Mouse (Mus musculus): Measurements from ENCODE around the gene Olfr221. TPM values are rescaled to one million over a fixed set of nuclear protein-coding genes. Genes with fewer than 3 reads are reported as not detected.
A peak's percentile ranks its signal among the peaks of the same experiment; 100 is the strongest.

Olfr221 gene
- polyA plus RNA-seq, 1 experiment: not detected

DNA sequence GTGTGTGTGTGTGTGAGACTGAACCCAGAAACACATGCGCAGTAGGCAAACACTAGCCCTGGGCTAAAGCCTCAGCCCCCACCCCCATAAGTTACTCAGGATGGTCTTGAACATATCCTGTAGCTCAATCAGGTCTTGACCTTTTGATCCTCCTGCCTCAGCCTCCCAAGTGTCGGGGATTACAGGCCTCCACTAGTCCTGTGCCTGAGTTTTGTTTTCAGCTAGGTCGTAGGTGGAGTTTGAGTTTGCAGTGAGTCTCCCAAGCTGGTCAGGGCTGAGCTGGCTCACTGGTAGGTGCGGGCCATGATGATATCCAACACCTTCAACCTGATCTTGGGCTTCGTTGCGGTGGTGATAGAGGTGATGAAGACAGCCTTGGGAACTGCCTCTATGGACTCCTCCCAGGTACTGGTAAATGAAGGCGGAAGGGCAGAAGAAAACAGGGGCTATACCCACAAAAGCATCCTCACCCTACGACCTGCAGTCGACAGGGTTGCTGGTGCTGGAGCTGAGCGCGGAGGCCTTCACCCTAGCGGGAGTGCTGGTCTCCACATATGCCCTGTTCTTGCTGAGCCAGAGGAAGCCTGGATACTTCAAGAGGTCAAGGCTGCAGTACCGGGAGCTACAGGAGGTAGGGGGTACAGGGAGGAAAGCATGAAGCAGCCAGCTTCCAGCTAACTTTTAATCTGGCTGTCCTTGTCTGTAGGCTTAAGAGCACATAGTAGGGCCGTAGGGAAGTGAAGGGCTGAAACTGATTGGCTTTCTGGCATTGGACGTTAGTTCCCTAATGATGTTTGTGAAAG lies 23.8 kb downstream of the Olfr221 start:
- no peak for DNase-seq (ENCODE audit: low read depth)
- TF ChIP-seq CTCF (IDR thresholded peaks at IDR 0.05; ENCODE audit: borderline replicate concordance, extremely low read depth, insufficient read depth, insufficient read length): no peak
- TF ChIP-seq POLR2A (IDR thresholded peaks at IDR 0.05; ENCODE audit: borderline replicate concordance, extremely low read depth, insufficient read depth, insufficient read length, poor library complexity, severe bottlenecking): no peak

DNA sequence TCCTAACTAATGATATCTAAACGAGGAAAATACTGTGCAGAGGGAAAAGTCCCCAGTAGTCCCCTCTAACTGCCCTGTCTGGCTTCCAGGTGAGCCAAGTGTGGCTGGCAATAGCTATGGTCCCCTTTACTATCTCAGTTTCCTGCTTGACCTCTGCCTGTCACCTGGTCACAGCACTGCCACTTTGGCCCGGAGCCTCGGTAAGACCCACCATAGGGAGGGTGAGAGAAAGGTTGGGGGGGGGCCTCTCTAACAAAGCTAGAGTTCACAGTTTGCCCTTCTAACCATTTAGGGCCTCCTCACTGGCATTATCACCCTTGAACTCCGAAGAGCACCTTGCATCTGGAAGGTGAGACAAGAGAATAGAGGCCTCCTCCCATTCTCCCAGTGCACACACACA lies 24.6 kb downstream of the Olfr221 start:
- no peak for DNase-seq (ENCODE audit: low read depth)
- TF ChIP-seq CTCF (IDR thresholded peaks at IDR 0.05; ENCODE audit: borderline replicate concordance, extremely low read depth, insufficient read depth, insufficient read length) (no peak), POLR2A (IDR thresholded peaks at IDR 0.05; ENCODE audit: borderline replicate concordance, extremely low read depth, insufficient read depth, insufficient read length, poor library complexity, severe bottlenecking) (no peak)

DNA sequence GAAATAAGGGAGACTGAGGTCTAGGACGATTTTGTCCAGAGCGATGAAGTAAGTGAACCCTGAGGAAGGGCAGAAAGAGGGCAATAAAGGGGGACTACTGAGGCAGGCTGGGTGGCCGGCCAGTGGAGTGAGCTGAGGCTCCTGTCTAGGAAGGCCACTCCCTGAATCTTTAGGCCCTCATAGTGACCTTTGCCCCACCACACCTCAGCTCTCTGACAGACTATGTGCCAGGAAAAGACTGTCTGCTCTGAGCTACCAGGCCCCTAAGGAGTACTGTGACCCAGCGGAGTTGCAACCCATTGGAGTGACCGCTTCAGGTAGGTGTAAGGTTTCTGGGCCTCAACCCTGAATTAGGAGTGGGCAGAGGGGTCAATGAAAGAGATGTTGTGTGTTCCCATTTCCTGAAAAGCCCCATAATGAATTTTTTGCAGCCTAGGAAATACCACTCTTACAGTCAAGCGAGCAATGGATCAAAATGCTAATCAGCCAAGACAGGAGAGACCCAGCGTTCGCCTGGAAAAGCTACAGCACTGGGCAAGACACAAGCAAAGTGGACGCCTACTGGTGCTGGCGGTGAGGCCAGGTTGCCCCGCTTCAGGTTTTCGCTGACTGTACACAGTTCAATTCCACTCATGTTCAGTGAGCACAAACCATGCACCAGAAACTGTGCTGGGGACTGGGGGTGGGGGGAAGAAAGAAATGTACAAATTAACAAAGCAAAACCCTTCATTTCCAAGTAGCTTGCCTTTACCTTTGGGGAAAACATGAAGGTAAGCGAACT lies 25.4 kb downstream of the Olfr221 start:
- no peak for DNase-seq (ENCODE audit: low read depth)
- TF ChIP-seq CTCF (IDR thresholded peaks at IDR 0.05; ENCODE audit: borderline replicate concordance, extremely low read depth, insufficient read depth, insufficient read length) (no peak), POLR2A (IDR thresholded peaks at IDR 0.05; ENCODE audit: borderline replicate concordance, extremely low read depth, insufficient read depth, insufficient read length, poor library complexity, severe bottlenecking) (no peak)

DNA sequence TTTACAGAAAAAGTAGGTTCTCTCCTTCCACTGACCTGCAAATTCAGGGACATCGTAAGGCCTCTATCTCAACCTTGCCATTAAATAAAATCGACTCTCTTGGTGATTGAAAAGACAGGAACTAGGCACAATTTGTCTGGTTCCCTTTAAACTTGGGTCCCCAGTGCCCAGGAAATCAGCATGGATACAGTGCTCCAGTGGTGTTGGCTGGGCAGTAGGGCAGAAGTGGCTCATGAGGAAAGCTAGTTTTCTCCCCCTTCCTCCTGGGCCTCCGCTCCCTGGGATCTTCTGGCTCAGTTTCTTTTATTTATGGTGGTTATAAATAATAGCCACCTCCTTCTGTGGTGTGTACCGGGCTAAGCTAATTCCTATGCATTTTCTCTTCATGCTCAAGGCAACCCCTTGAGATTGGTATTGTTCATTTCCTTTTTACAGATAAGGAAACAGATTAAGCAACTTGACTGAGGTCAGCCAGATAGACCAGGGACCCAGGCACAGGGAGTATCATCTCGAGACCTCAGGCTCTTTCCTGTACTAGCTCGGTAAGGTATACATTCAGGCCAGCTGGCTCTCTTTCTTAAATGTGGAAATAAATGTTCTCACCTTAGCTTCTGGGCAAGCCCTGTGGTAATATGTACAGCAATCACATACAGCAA lies 26.7 kb downstream of the Olfr221 start, which contains the start of gene Tmem253:
Gene Tmem253, plus strand, starts transcription at position 214 of the 656 bp plus-strand sequence.
- no peak for DNase-seq (ENCODE audit: low read depth)
- TF ChIP-seq POLR2A (IDR thresholded peaks at IDR 0.05; ENCODE audit: borderline replicate concordance, extremely low read depth, insufficient read depth, insufficient read length, poor library complexity, severe bottlenecking): no peak
- no peak for TF ChIP-seq CTCF (IDR thresholded peaks at IDR 0.05; ENCODE audit: borderline replicate concordance, extremely low read depth, insufficient read depth, insufficient read length)

DNA sequence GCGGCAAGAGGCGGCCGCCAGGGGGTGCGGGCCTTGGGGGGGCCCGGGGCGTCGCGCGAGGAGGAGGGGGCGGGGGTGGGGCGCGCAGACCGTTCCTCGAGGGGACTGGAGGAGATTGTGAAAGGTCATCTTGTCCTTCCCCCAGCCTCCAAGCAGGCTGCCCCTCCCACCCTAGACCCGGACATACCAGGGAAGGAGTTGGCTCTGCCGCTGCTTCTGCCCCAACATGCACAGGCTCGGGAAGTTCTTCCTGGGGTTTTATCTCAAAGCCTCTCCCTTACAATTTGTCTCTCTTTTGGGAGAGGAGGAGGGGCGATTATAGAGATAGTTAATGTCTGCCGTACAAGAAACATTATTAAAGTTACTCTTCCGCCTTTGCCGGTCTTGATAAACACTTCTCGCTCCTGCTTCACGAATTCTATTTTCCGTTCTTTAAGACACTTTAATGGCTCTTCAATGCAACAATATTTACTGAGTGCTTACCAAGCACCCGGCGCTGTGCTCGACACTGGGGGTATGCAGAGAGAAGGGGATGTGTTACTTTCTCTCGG lies 27.4 kb downstream of the Olfr221 start:
- peak; percentile 90 for DNase-seq (ENCODE audit: low read depth)
- TF ChIP-seq CTCF (IDR thresholded peaks at IDR 0.05; ENCODE audit: borderline replicate concordance, extremely low read depth, insufficient read depth, insufficient read length): no peak
- peak; percentile 4; the same call in 1 of the 2 replicates for TF ChIP-seq POLR2A (IDR thresholded peaks at IDR 0.05; ENCODE audit: borderline replicate concordance, extremely low read depth, insufficient read depth, insufficient read length, poor library complexity, severe bottlenecking)

DNA sequence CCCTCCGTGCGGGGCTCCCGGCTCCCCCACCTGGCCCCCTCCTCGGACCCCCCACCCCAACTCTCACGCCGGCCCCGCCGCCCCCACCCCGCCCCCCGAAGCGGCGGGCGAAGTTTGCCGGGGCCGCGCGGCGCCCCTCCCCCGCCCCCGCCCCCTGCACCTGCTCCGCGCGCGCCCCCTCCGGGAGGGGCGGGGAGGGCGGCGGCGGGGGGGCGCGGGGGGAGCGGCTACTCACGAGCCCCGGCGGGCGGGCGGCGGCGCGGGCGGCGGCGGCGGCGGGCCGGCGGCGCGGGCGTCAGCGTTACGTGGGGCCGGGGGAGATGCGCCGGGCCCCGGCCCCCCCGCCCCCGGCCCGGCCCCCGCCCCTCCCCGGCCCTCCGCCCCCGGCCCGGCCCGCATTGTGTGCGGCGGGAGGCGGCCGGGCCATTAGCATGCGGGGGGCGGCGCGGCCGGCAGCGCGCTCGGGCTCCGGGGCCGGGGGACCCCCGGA lies 27.9 kb downstream of the Olfr221 start:
- peak; percentile 31; the same call in 1 of the 2 replicates for TF ChIP-seq POLR2A (IDR thresholded peaks at IDR 0.05; ENCODE audit: borderline replicate concordance, extremely low read depth, insufficient read depth, insufficient read length, poor library complexity, severe bottlenecking)
- TF ChIP-seq CTCF (IDR thresholded peaks at IDR 0.05; ENCODE audit: borderline replicate concordance, extremely low read depth, insufficient read depth, insufficient read length): no peak
- DNase-seq (ENCODE audit: low read depth): no peak

DNA sequence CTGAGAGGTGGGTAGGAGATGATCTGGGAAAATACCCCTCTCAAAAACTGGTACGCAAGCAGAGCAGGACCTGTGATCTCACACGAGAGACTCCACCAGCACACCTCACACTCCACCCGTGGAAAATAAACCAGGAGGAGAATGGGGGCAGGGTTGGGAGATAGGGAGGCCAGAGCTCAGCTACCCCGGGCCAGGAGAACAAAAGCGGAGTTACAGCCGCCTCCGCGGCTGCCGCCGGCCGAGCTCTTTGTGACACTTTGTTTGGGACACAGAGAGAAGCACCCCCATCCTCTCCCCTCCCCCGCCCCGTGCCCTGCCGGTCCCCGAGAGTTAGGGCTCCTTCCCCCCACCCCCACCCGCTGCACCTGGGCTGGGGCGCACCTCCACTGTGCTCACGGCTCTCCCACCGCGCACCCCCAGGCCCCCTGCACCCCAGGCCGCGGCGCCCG lies 28.5 kb downstream of the Olfr221 start:
- TF ChIP-seq CTCF (IDR thresholded peaks at IDR 0.05; ENCODE audit: borderline replicate concordance, extremely low read depth, insufficient read depth, insufficient read length) (no peak), POLR2A (IDR thresholded peaks at IDR 0.05; ENCODE audit: borderline replicate concordance, extremely low read depth, insufficient read depth, insufficient read length, poor library complexity, severe bottlenecking) (peak; percentile 28; the same call in 1 of the 2 replicates)
- DNase-seq (ENCODE audit: low read depth): peak; percentile 62

DNA sequence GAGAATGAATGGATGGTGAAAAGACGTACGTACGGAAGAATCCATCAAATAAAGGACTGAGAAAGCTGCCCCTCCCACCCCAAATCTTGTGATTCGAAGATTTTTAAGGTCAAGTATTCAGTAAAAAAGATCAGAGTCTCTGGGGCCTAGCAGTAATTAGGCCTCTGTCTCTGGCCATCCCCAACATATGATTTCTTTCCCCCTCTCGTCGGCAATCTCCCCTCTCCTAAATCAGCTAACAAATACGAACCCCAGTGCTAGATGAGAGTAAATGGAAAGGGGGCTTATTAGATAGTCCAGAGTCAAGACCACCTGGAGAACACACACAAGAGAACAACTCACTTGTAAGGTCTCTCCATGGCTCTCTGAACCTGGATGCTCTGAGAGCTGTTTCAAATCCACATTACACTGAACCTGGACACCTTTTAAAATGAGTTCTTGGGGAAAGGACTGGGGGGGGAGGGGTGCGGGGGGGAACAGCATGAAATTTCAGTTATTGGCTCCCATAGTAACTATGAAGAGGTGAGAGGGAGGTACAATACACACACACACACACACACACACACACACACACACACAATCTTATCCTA lies 29.1 kb downstream of the Olfr221 start:
- DNase-seq (ENCODE audit: low read depth): no peak
- TF ChIP-seq POLR2A (IDR thresholded peaks at IDR 0.05; ENCODE audit: borderline replicate concordance, extremely low read depth, insufficient read depth, insufficient read length, poor library complexity, severe bottlenecking): no peak
- no peak for TF ChIP-seq CTCF (IDR thresholded peaks at IDR 0.05; ENCODE audit: borderline replicate concordance, extremely low read depth, insufficient read depth, insufficient read length)

DNA sequence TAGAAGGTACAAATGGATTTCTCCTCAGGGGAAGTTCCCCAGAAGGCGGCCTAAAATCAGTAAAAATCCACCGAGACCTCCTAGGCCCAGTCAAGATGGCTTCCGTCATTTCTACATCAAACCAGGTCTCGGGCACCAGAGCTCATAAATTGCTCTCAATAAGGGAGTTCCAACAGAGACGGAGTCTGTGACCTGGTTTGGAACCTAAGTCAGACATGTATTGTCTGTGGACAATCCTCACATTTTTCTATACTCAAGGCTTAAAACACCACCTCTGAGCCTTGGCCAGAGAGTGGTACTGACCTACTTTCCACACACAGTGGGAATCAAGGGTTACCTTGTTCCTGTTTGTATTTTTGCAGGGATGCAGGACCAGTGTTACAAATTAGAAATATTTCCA lies 29.7 kb downstream of the Olfr221 start:
- DNase-seq (ENCODE audit: low read depth): no peak
- no peak for TF ChIP-seq CTCF (IDR thresholded peaks at IDR 0.05; ENCODE audit: borderline replicate concordance, extremely low read depth, insufficient read depth, insufficient read length)
- no peak for TF ChIP-seq POLR2A (IDR thresholded peaks at IDR 0.05; ENCODE audit: borderline replicate concordance, extremely low read depth, insufficient read depth, insufficient read length, poor library complexity, severe bottlenecking)

DNA sequence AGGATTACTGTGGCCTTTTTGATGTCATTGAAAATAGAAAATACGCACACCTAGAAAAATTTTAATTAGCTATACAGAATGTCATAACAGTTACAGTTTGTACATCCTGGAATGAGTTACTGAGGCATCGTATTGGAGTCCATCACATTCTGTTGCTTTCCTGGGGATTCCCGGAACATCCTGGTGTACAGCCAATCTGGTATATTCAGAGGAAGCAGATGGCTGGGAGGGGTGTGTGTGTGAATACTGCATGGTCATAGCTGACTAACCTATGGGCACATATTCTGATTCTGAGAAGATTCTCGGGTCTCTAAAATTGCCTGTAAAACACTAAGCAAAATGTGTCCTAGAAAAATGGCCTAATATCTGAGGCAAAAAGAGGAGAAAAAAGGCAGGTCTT lies 30.2 kb downstream of the Olfr221 start:
- peak; percentile 81 for DNase-seq (ENCODE audit: low read depth)
- TF ChIP-seq CTCF (IDR thresholded peaks at IDR 0.05; ENCODE audit: borderline replicate concordance, extremely low read depth, insufficient read depth, insufficient read length) (no peak), POLR2A (IDR thresholded peaks at IDR 0.05; ENCODE audit: borderline replicate concordance, extremely low read depth, insufficient read depth, insufficient read length, poor library complexity, severe bottlenecking) (no peak)

Data from brain, embryonic 14.5 days (tissue).